Mouse (Mus musculus): Measurements from ENCODE around the gene Igdcc3.

- TF ChIP-seq CTCF (IDR thresholded peaks at IDR 0.05; ENCODE audit: control insufficient read depth, insufficient read depth, low read length), result no peak
- no peak for TF ChIP-seq POLR2A (IDR thresholded peaks at IDR 0.05; ENCODE audit: borderline replicate concordance, control insufficient read depth, low read depth, low read length)
These were observed 60.6 kb downstream of the Igdcc3 start for GRCm38 (mm10) chr9:65201381-65202164.
